Mouse (Mus musculus): ENCODE results near the gene F3. TPM values are rescaled to one million over a fixed set of nuclear protein-coding genes. Genes with fewer than 3 reads are reported as not detected.
A peak's percentile ranks its signal among the peaks of the same experiment; 100 is the strongest.

Gene F3
- polyA plus RNA-seq, 1 experiment, result 15.6 TPM

DNA sequence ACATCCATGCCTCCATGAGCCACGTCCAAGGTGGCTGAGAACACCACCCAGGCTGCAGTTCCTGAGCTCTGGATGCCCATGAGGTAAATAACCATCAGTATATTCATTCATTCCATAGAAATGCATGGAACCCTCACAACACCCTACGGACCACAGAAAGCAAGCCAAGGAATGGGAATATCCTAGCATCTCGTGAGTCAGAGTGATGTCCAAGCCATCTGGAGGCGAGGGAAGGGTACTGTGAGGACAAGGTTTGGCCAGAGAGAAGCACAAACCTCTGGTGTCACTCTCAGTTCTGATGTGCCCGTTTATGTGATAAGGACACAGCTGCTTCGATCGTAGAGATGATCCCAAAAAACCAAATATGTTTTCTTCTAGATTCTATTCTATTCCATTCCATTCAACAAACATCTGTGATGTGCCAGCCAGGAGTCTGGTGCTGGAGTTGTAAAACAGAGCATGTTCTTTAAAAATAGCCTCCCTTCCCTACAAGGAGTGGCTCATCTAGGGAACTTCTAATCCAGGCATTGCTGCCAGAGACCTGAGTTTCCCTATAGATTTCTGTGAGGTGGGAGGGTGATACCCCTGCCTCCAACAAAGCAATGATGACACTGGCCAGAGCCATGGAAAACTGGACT lies 12.3 kb upstream of the F3 start:
- Histone ChIP-seq H3K27me3 (ENCODE audit: control insufficient read depth, insufficient read depth, insufficient read length) (no peaks in the 10 kb centered on the region), H3K79me3 (ENCODE audit: low read depth) (no peaks in the 10 kb centered on the region), H3K79me2 (ENCODE audit: control insufficient read depth, insufficient read depth) (no peaks in the 10 kb centered on the region), H3ac (ENCODE audit: control insufficient read depth, insufficient read length, low read depth) (no peak overlapping the region), H3K4me3 (ENCODE audit: insufficient read depth, poor library complexity, severe bottlenecking) (no peak overlapping the region), H3K36me3 (ENCODE audit: control insufficient read depth, insufficient read depth) (no peaks in the 10 kb centered on the region)
- TF ChIP-seq FOSL1 (IDR thresholded peaks at IDR 0.05; ENCODE audit: insufficient read depth, low read length, poor library complexity, severe bottlenecking) (no peak), MAX (IDR thresholded peaks at IDR 0.05) (no peak), CEBPB (IDR thresholded peaks at IDR 0.05; ENCODE audit: low read depth) (no peak), CTCF (IDR thresholded peaks at IDR 0.05; ENCODE audit: control insufficient read depth, insufficient read depth, insufficient read length) (no peak), MYOD1 (IDR thresholded peaks at IDR 0.05; ENCODE audit: control insufficient read depth, insufficient read length, low read depth) (no peak)

GRCm38 (mm10) chr3:121712222-121712621 lies 11.1 kb upstream of the F3 start:
- TF ChIP-seq MYOG (IDR thresholded peaks at IDR 0.05; ENCODE audit: control insufficient read depth, extremely low read depth, insufficient read length) (no peak), CEBPB (IDR thresholded peaks at IDR 0.05; ENCODE audit: low read depth) (no peak)
- Histone ChIP-seq H3K79me2 (ENCODE audit: control insufficient read depth, insufficient read depth) (no peaks in the 10 kb centered on the region), H3K4me3 (ENCODE audit: insufficient read depth, poor library complexity, severe bottlenecking) (no peak overlapping the region), H3K79me3 (ENCODE audit: low read depth) (no peaks in the 10 kb centered on the region), H3K36me3 (ENCODE audit: control insufficient read depth, insufficient read depth) (no peaks in the 10 kb centered on the region), H3K27me3 (ENCODE audit: control insufficient read depth, insufficient read depth, insufficient read length) (no peaks in the 10 kb centered on the region), H3ac (ENCODE audit: control insufficient read depth, insufficient read length, low read depth) (peak overlapping the region; percentile 18)

GRCm38 (mm10) chr3:121713151-121713701 lies 10.1 kb upstream of the F3 start:
- no peak overlapping the region for H3K4me3 ChIP-seq (ENCODE audit: insufficient read depth, poor library complexity, severe bottlenecking)
- H3K79me2 ChIP-seq (ENCODE audit: control insufficient read depth, insufficient read depth), result no peaks in the 10 kb centered on the region
- TF ChIP-seq USF1 (IDR thresholded peaks at IDR 0.05; ENCODE audit: low read depth) (no peak), CEBPB (IDR thresholded peaks at IDR 0.05; ENCODE audit: low read depth) (no peak), MYOG (IDR thresholded peaks at IDR 0.05; ENCODE audit: control insufficient read depth, extremely low read depth, insufficient read length) (no peak), MYOD1 (IDR thresholded peaks at IDR 0.05; ENCODE audit: control insufficient read depth, insufficient read length, low read depth) (no peak), CTCF (IDR thresholded peaks at IDR 0.05; ENCODE audit: control insufficient read depth, insufficient read depth, insufficient read length) (no peak), FOSL1 (IDR thresholded peaks at IDR 0.05; ENCODE audit: insufficient read depth, low read length, poor library complexity, severe bottlenecking) (no peak)
- H3K36me3 ChIP-seq (ENCODE audit: control insufficient read depth, insufficient read depth), result no peaks in the 10 kb centered on the region
- no peaks in the 10 kb centered on the region for H3K79me3 ChIP-seq (ENCODE audit: low read depth)
- no peaks in the 10 kb centered on the region for H3K27me3 ChIP-seq (ENCODE audit: control insufficient read depth, insufficient read depth, insufficient read length)
- no peak overlapping the region for H3ac ChIP-seq (ENCODE audit: control insufficient read depth, insufficient read length, low read depth)

GRCm38 (mm10) chr3:121713816-121714215 lies 9.5 kb upstream of the F3 start:
- H3K79me3 ChIP-seq (ENCODE audit: low read depth), result no peaks in the 10 kb centered on the region
- no peak overlapping the region for H3ac ChIP-seq (ENCODE audit: control insufficient read depth, insufficient read length, low read depth)
- H3K79me2 ChIP-seq (ENCODE audit: control insufficient read depth, insufficient read depth), result no peaks in the 10 kb centered on the region
- TF ChIP-seq MYOD1 (IDR thresholded peaks at IDR 0.05; ENCODE audit: control insufficient read depth, insufficient read length, low read depth) (no peak), MYOG (IDR thresholded peaks at IDR 0.05; ENCODE audit: control insufficient read depth, extremely low read depth, insufficient read length) (no peak), FOSL1 (IDR thresholded peaks at IDR 0.05; ENCODE audit: insufficient read depth, low read length, poor library complexity, severe bottlenecking) (no peak), MAX (IDR thresholded peaks at IDR 0.05) (no peak), CEBPB (IDR thresholded peaks at IDR 0.05; ENCODE audit: low read depth) (no peak), CTCF (IDR thresholded peaks at IDR 0.05; ENCODE audit: control insufficient read depth, insufficient read depth, insufficient read length) (no peak), USF1 (IDR thresholded peaks at IDR 0.05; ENCODE audit: low read depth) (no peak)
- no peak overlapping the region for H3K4me3 ChIP-seq (ENCODE audit: insufficient read depth, poor library complexity, severe bottlenecking)
- H3K27me3 ChIP-seq (ENCODE audit: control insufficient read depth, insufficient read depth, insufficient read length), result no peaks in the 10 kb centered on the region
- no peaks in the 10 kb centered on the region for H3K36me3 ChIP-seq (ENCODE audit: control insufficient read depth, insufficient read depth)

DNA sequence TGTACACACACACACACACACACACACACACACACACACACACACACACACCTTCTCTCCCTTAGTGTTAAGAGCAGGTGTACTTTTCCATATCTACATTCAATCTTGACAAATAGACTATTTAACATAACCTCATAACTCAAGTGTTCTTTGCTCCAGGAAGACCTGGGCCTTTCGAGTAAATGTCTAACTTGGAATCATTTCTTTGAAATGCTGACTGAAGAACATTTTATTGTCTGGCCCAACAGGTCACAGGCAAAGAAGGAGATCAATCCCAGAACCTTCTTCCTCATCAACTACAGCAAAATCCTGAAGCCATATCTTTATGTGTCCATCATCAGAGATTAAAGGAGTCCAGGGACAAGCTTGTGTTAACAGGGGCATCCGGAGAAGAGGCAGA lies 8.9 kb upstream of the F3 start:
- H3K36me3 ChIP-seq (ENCODE audit: control insufficient read depth, insufficient read depth), result no peaks in the 10 kb centered on the region
- no peak overlapping the region for H3K4me3 ChIP-seq (ENCODE audit: insufficient read depth, poor library complexity, severe bottlenecking)
- H3K27me3 ChIP-seq (ENCODE audit: control insufficient read depth, insufficient read depth, insufficient read length), result no peaks in the 10 kb centered on the region
- no peak overlapping the region for H3ac ChIP-seq (ENCODE audit: control insufficient read depth, insufficient read length, low read depth)
- no peaks in the 10 kb centered on the region for H3K79me2 ChIP-seq (ENCODE audit: control insufficient read depth, insufficient read depth)
- no peaks in the 10 kb centered on the region for H3K79me3 ChIP-seq (ENCODE audit: low read depth)
- TF ChIP-seq CTCF (IDR thresholded peaks at IDR 0.05; ENCODE audit: control insufficient read depth, insufficient read depth, insufficient read length) (no peak), CEBPB (IDR thresholded peaks at IDR 0.05; ENCODE audit: low read depth) (no peak), FOSL1 (IDR thresholded peaks at IDR 0.05; ENCODE audit: insufficient read depth, low read length, poor library complexity, severe bottlenecking) (no peak), USF1 (IDR thresholded peaks at IDR 0.05; ENCODE audit: low read depth) (no peak), MAX (IDR thresholded peaks at IDR 0.05) (no peak), MYOD1 (IDR thresholded peaks at IDR 0.05; ENCODE audit: control insufficient read depth, insufficient read length, low read depth) (no peak), MYOG (IDR thresholded peaks at IDR 0.05; ENCODE audit: control insufficient read depth, extremely low read depth, insufficient read length) (no peak)

DNA sequence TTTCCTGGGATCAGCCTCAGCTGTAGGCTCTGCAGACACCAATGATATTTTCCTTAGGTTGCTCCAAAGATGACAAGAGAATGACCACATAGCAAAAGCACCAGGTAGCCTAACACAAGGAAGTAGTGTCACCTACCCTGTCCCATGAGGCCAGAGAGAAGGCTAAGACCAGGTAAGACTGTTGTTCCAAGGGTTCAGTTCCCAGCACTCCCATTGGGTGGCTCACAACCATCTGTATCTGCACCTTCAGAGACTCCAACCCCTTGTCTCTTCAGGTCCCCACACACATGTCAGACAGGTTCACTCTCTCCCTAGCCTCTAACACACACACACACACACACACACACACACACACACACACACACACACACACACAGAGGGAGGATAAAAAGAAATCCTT lies 8.0 kb upstream of the F3 start:
- no peaks in the 10 kb centered on the region for H3K79me3 ChIP-seq (ENCODE audit: low read depth)
- no peaks in the 10 kb centered on the region for H3K36me3 ChIP-seq (ENCODE audit: control insufficient read depth, insufficient read depth)
- no peaks in the 10 kb centered on the region for H3K27me3 ChIP-seq (ENCODE audit: control insufficient read depth, insufficient read depth, insufficient read length)
- H3ac ChIP-seq (ENCODE audit: control insufficient read depth, insufficient read length, low read depth), result no peak overlapping the region
- no peaks in the 10 kb centered on the region for H3K79me2 ChIP-seq (ENCODE audit: control insufficient read depth, insufficient read depth)
- TF ChIP-seq CTCF (IDR thresholded peaks at IDR 0.05; ENCODE audit: control insufficient read depth, insufficient read depth, insufficient read length) (no peak), MAX (IDR thresholded peaks at IDR 0.05) (no peak), FOSL1 (IDR thresholded peaks at IDR 0.05; ENCODE audit: insufficient read depth, low read length, poor library complexity, severe bottlenecking) (no peak)
- H3K4me3 ChIP-seq (ENCODE audit: insufficient read depth, poor library complexity, severe bottlenecking), result no peak overlapping the region
